Mouse (Mus musculus): ENCODE data around the gene Gm9964.

Gm9964 gene

DNA sequence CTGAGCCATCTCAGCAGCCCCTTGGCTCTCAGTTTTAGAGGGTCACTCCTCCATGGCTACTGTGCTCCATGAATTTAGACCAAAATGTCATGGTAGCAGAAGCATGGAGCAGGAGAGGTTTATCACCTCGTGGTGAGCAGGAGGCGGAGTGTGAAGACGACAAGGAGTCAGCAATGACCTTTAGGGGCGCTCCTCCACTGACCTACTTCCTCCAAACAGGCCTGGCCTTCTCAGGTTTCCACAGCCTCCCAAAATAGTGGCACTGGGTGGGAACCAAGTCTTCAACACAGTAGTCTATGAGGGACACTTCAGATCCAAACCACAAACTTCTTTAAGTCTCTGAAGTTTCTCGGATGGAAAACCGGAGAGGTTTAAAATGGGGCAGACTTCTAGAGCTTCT is 38.0 kb downstream of the Gm9964 start:
- in situ Hi-C loops (cut with MboI; ENCODE audit: unreplicated experiment in 2 of 2): no loop called here

DNA sequence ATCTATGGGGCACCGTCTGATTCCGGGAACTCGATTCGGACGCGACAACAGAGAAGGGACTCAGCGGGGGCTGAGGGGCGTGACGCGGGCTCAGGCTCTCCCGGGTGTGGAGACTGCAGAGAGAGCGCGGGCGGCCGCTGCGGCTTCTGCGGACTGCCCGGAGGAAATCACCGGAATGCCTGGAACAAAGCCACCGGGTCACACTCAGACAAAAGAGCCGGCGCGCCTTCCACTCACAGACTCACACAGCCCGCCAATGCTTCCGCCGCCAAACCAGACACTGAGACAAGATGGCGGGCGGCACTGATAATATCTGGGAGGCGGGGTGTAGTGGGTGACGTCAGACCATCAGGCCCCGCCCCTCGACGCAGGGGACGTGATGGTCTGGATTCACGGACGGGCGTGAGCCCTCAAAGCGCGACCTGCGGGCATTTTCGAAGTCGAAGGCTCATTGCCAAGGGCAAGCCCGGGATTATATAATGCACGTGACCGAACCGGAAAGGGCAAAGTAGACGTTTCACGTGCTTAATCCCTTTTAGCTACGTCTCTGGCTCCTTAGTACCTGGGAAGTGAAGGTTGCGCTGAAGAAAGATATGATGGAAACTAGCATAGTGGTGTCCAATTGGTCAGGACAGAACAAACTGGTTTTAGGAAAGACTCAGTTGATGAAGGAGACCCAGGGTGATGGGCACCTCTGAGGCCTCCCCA is 42.2 kb downstream of the Gm9964 start, which contains the start of gene Wsb1:
Gene Wsb1, minus strand, starts transcription at position 281 of the 708 bp plus-strand sequence.
- in situ Hi-C loops (cut with MboI; ENCODE audit: unreplicated experiment in 2 of 2): no loop called here

DNA sequence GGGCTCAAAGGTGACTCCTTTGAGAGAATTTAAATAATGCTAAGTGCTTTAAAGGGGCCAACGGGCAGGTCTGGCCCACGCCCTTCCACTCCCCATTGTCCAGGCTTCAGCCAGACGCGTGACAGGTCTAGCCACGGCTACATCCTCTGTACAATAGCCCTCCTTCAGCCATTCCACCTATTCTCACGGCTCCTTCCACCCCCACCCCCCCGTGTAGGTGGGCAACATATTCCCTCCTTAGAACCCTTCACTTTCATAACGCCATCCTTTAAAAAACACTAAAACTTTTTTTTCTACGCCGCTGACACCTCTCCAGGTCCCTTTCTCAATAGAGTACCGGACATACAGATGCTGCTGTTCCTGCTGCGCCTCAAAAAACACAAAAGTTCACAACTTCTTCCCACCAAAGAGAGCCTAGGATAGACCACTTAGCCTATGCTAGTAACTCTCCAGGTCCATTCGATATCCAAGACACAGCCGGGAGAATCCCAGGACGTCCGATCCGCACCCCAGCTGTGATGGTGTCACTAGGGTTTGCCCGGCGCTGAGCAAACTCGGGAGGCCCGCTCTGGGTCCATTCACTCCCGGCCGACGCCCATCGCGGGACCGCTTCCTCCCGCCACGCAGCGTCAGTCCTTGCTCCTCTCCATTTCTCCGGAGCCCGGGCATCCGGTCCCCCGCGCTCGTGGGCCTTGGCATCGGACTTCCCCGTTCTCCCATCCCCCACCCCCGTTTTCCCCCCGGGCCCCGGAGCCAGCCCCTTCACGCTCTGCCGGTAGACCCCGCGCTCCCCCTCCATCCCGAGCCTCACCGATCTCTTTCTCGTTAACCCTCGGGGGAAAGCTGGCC is 42.9 kb downstream of the Gm9964 start:
- in situ Hi-C loops (cut with MboI; ENCODE audit: unreplicated experiment in 2 of 2): no loop called here

DNA sequence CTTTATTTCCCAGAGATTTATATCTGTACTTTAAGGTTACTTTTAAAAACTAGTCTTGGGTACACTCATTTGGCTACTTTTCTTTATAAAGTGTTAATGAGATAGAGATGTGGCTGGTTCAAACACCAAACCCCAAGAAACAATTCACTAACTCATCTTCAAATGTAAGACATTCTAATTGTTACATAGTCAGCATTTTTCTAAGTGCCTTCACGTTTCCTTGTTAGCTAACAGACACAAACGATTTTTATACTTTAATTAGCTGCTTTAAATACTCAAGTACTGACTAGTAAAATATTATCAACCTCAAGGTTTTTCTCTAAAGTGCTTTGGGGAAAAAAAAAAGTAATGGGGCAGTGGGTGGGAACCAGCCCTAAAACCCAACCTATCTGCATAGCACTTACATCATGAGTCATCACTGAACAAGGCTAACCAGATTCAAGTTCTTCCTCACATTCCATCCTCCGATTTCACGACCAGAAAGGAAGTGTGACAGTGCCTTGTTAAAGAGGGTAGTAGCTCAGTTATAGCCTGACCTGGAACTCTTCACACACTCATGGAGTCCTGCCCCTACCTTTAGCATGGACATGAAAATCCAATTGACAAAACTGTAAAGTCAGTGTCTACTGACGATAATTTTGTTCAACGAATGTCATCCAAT is 43.7 kb downstream of the Gm9964 start:
- in situ Hi-C loops (cut with MboI; ENCODE audit: unreplicated experiment in 2 of 2): no loop called here
